Mouse (Mus musculus): ENCODE data around the gene Crxos. TPM values are rescaled to one million over a fixed set of nuclear protein-coding genes. Genes with fewer than 3 reads are reported as not detected.

Gene Crxos
- polyA plus RNA-seq (2012; rRNA removed; ENCODE audit: low replicate concordance): not detected in 2 replicates

GRCm38 (mm10) chr7:15882317-15882716 is at the start of gene Crxos:
TSS of gene Crxos (plus strand) at chr7:15882617.

GRCm38 (mm10) chr7:15839578-15839977 is 42.8 kb upstream of the Crxos start, which contains the start of gene Obox6:
TSS of gene Obox6 (minus strand) at chr7:15839678.

GRCm38 (mm10) chr7:15879756-15880155 is 2.7 kb upstream of the Crxos start, which contains the start of gene Crx:
TSS of gene Crx (minus strand) at chr7:15879968.

GRCm38 (mm10) chr7:15922220-15922773 is 39.9 kb downstream of the Crxos start, which contains the start of gene Selenow:
TSS of gene Selenow (minus strand) at chr7:15922402.

GRCm38 (mm10) chr7:15945721-15946536 is 63.5 kb downstream of the Crxos start, which contains the start of gene Nop53:
TSS of gene Nop53 (minus strand) at chr7:15946074.

Other genes with a start within 250 kb of the Crxos start
- not detected in 2 replicates for gene Obox3, start 242.7 kb upstream of the Crxos start, polyA plus RNA-seq (2012; rRNA removed; ENCODE audit: low replicate concordance)
- gene Obox5, start 132.5 kb upstream of the Crxos start, polyA plus RNA-seq (2012; rRNA removed; ENCODE audit: low replicate concordance): not detected in 2 replicates
- gene Obox6, start 42.9 kb upstream of the Crxos start, polyA plus RNA-seq (2012; rRNA removed; ENCODE audit: low replicate concordance): not detected in 2 replicates
- not detected in 2 replicates for gene Crx, start 2.6 kb upstream of the Crxos start, polyA plus RNA-seq (2012; rRNA removed; ENCODE audit: low replicate concordance)
- gene Selenow, start 39.8 kb downstream of the Crxos start, polyA plus RNA-seq (2012; rRNA removed; ENCODE audit: low replicate concordance): 624 and 858 TPM in 2 replicates
- 85.8 and 136 TPM in 2 replicates for gene Nop53, start 63.5 kb downstream of the Crxos start, polyA plus RNA-seq (2012; rRNA removed; ENCODE audit: low replicate concordance)
- gene Ehd2, start 85.0 kb downstream of the Crxos start, polyA plus RNA-seq (2012; rRNA removed; ENCODE audit: low replicate concordance): 242 and 668 TPM in 2 replicates
- gene Bicra, start 165.3 kb downstream of the Crxos start, polyA plus RNA-seq (2012; rRNA removed; ENCODE audit: low replicate concordance): 7.2 and 10.4 TPM in 2 replicates
- not detected in 2 replicates for gene Zfp541, start 179.2 kb downstream of the Crxos start, polyA plus RNA-seq (2012; rRNA removed; ENCODE audit: low replicate concordance)
- gene Napa, start 215.8 kb downstream of the Crxos start, polyA plus RNA-seq (2012; rRNA removed; ENCODE audit: low replicate concordance): 224 and 283 TPM in 2 replicates
- gene Kptn, start 237.3 kb downstream of the Crxos start, polyA plus RNA-seq (2012; rRNA removed; ENCODE audit: low replicate concordance): 39.1 and 45.8 TPM in 2 replicates
- 0.40 and 9.1 TPM in 2 replicates for gene Slc8a2, start 247.2 kb downstream of the Crxos start, polyA plus RNA-seq (2012; rRNA removed; ENCODE audit: low replicate concordance)